Mouse (Mus musculus) forebrain, embryonic 16.5 days (tissue): Measurements from ENCODE around the gene Stap2. TPM values are rescaled to one million over a fixed set of nuclear protein-coding genes. Genes with fewer than 3 reads are reported as not detected.

Experiments used
- ATAC-seq: fragments of 200-750 bp; cut with Nextera tagmentation; 2 replicates; pipeline ENCODE4 v1.8.0; 2017; ENCODE audit warnings: mild to moderate bottlenecking, moderate library complexity
- H3K27ac ChIP-seq: fragments of 300-500 bp; sonication (generic); 2 replicates; pipeline ENCODE4 v1.5.1; 2014; ENCODE audit warnings: low read length, control low read depth
- H3K27me3 ChIP-seq: fragments of 300-500 bp; sonication (generic); replicated peaks from 2 replicates; pipeline ENCODE4 v1.6.1; 2014; ENCODE audit warnings: low read length; ENCODE audit not compliant: control insufficient read depth, insufficient read depth
- H3K36me3 ChIP-seq: fragments of 300-500 bp; sonication (generic); 2 replicates; pipeline ENCODE4 v1.6.1; 2014; ENCODE audit not compliant: control insufficient read depth, insufficient read depth
- H3K4me1 ChIP-seq: fragments of 300-500 bp; sonication (generic); replicated peaks from 2 replicates; pipeline ENCODE4 v1.6.1; 2014; ENCODE audit warnings: low read length; ENCODE audit not compliant: control insufficient read depth, insufficient read depth
- H3K4me2 ChIP-seq: fragments of 300-500 bp; sonication (generic); 2 replicates; pipeline ENCODE4 v1.6.1; 2014; ENCODE audit warnings: mild to moderate bottlenecking, low read length, control low read depth
- H3K4me3 ChIP-seq: fragments of 300-500 bp; sonication (generic); replicated peaks from 2 replicates; pipeline ENCODE4 v1.5.1; 2014; ENCODE audit warnings: mild to moderate bottlenecking, low read length, control low read depth
- H3K9ac ChIP-seq: fragments of 300-500 bp; sonication (generic); replicated peaks from 2 replicates; pipeline ENCODE4 v1.6.1; 2014; ENCODE audit warnings: low read depth, low read length, control low read depth
- H3K9me3 ChIP-seq: fragments of 300-500 bp; sonication (generic); 2 replicates; pipeline ENCODE4 v1.6.1; 2016; ENCODE audit warnings: low read length; ENCODE audit not compliant: control insufficient read depth
- WGBS: fragments of 180-500 bp; shearing (Covaris S2); extraction: QIAGEN DNeasy Blood & Tissue Kit; methylation state at CpG from one replicate; pipeline ENCODE4 v1.1.7; 2014; 5-methylcytosine and 5-hydroxymethylcytosine counted together
- polyA plus RNA-seq: library from polyadenylated mRNA; unstranded; fragments of >200 nt; fragmentation: Nextera tagmentation; extraction: Ambion mirVana; gene quantifications from 2 replicates; pipeline ENCODE4 v1.2.1, GENCODE M21; 2015

Gene Stap2
- polyA plus RNA-seq, 1 experiment from 2014 or later: 6.6 TPM

DNA sequence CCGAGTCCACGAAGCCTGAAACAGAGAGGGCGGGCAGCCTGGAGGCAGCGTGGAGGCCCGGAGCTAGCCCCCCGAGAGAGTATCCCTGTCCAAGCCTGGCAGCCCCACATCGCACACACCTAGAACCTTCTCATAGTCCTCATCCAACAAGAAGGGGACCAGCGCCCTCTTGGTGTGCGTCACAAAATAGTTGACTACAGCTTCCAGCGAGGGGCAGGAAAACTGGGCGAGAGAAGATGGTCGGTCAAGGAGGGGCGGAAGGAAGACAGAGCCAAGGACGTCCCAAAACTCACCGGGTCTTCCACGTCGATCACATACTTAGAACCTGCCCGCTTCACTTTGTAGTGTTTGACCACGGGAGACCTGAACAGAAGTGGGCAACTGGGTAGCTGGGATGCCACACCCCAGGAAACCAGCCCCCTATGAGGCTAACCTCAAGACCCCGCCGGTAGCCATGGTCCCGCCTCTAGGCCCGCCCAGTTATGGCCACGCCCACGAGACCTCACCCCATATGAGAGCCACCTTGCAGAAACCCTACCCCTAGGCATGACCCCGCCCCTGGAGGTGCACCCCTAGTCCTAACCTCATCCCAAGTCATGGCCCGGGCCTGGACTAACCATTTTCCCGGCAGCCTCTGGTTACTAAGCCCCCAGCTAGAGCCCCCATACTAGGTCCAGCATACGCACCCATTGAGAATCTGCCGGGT lies 5.4 kb downstream of the Stap2 start:
- no peaks in the 10 kb centered on the region for H3K36me3 ChIP-seq
- H3K27me3 ChIP-seq: peaks cover 9% of the 10 kb centered on the region; the same call in 1 of the 2 replicates
- H3K9me3 ChIP-seq: no peaks in the 10 kb centered on the region
- H3K4me2 ChIP-seq: no peak overlapping the region
- ATAC-seq: no peak
- H3K4me1 ChIP-seq: no peaks in the 10 kb centered on the region
- no peak overlapping the region for H3K4me3 ChIP-seq
- WGBS: 8% methylated on average over 30 of the region's 30 CpGs
- no peak overlapping the region for H3K27ac ChIP-seq
- no peak overlapping the region for H3K9ac ChIP-seq

DNA sequence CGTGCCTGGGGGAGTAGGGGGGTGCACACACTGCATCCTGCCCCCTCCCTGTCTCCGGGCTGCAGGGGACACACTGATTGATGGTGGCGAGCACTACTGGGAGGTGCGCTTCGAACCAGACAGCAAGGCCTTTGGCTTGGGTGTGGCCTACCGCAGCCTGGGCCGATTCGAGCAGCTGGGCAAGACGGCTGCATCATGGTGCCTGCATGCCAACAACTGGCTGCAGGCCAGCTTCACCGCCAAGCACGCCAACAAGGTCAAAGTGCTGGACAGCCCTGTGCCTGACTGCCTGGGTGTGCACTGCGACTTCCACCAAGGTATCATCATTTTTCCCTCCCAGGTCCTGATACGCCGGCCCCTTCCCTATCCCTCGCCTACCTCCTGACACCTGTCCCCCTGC lies 9.4 kb downstream of the Stap2 start:
- 85% methylated on average over 15 of the region's 15 CpGs for WGBS
- H3K4me3 ChIP-seq: no peak overlapping the region
- no peak for ATAC-seq

DNA sequence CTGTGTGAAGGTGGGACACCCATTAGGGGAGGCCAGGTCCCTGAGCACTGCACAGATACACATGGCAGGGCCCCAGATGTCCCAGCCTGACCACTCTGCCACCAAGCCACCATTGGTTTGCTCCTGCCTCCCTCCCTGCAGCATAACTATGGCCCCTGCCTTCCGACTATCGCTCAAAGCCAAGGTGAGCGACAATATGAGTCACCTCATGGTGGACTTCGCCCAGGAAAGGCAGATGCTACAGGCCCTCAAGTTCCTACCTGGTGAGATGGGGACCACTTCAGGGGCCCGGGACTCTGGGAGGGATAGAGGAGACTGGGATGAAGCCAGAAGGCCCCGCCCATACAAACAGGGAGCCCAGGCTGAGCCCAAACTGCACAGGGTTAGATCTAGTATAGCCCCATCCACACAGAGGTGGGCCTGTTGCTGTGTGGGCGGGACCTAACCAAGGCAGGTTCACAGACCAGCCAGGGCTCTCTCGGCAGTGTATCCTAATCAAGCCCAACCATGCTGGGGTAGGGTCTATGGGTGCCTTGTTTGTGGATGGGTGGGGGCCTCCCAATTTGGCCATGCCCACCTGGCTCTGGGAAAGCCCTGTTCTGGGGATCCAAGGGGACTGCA lies 15.0 kb downstream of the Stap2 start:
- no peak overlapping the region for H3K27ac ChIP-seq
- 0 out of 2 replicates have a peak, but pooled peaks cover 5% of the 10 kb centered on the region for H3K36me3 ChIP-seq
- H3K9ac ChIP-seq: no peak overlapping the region
- no peak overlapping the region for H3K4me2 ChIP-seq
- H3K27me3 ChIP-seq: no peaks in the 10 kb centered on the region
- 84% methylated on average over 8 of the region's 8 CpGs for WGBS
- peaks cover 18% of the 10 kb centered on the region for H3K4me1 ChIP-seq
- H3K9me3 ChIP-seq: no peaks in the 10 kb centered on the region
- ATAC-seq: no peak
- no peak overlapping the region for H3K4me3 ChIP-seq

More for the DNA sequence above, 9.4 kb downstream of the Stap2 start:
- H3K9me3 ChIP-seq: no peaks in the 10 kb centered on the region
- H3K9ac ChIP-seq: no peak overlapping the region
- no peak overlapping the region for H3K27ac ChIP-seq
- H3K27me3 ChIP-seq: peaks cover 7% of the 10 kb centered on the region; the same call in 1 of the 2 replicates
- H3K4me1 ChIP-seq: peaks cover 11% of the 10 kb centered on the region; the same call in 1 of the 2 replicates
- no peaks in the 10 kb centered on the region for H3K36me3 ChIP-seq
- H3K4me2 ChIP-seq: no peak overlapping the region

DNA sequence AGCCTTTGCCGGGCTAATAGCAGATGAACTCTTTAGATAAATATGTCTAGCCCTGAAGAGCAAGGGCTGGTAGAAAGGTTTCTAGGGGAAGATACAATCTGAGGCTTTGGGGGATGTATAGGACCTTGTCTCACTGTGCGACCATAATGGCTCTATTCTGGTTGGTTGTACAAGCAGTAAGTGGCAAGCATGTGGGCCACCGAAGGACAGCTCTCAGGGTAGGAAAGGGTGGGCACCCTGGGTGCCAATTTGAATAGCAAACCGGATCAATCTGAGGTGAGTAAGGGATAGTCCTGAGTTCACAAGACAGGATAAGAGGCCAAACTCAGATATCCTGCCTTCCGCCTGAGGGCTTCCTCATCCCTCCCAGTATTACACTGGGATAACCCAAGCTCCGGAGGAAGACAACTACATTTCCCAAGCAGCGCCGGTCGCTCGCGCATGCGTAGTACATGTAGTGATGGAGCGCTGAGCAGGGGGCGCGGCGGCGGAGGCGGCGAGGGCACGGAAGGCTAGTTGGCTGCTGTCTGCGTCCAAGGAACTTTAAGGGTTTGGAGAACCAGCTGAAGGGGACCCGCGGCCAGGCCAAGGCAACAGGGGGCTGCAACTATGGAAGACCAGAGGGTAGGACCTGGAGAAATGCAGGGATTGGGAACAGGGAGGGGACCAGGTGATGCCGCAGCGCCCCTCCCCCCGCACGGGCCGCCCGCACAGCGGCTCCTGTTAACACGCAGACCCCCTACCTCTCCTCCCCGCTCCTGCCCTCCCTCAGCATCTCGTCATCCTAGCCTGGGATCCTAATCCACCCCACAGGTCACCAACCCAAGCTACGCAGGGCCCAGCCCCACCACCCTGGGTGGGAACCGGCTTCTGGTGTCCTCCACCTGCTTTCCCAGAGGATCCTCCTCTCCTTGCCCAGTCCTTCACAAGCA lies 19.1 kb downstream of the Stap2 start, which contains the start of gene Fsd1:
Gene Fsd1 (plus strand): TSS at position 480 of the 932 bp plus-strand sequence.
- no peak within 1 kb of the TSS for H3K27ac ChIP-seq
- peak; percentile 86 for ATAC-seq
- 9% methylated on average over 30 of the region's 35 CpGs for WGBS

DNA sequence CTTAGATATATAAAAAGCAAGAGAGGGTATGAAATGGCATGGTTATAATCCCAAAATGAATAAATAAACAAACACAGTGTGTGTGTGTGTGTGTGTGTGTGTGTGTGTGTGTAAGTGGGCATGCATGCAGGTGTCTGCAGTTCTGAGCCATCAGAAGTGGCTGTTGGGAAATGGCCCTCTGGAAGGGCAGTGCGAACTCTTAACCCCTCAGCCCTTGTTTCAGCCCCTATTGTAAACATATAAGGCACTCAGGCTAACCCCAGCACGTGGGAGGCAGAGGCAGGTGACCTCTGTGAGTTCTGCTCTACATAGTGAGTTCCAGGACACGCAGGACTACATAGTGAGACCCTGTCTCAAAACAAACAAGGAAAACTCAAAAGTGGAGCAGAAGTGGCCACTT lies 28.1 kb downstream of the Stap2 start:
- Histone ChIP-seq H3K27me3 (no peaks in the 10 kb centered on the region), H3K9ac (no peak overlapping the region), H3K27ac (no peak overlapping the region), H3K4me3 (no peak overlapping the region), H3K4me1 (peaks cover 8% of the 10 kb centered on the region), H3K9me3 (no peaks in the 10 kb centered on the region), H3K36me3 (no peaks in the 10 kb centered on the region), H3K4me2 (no peak overlapping the region)
- ATAC-seq: no peak
- 60% methylated on average over 3 of the region's 3 CpGs for WGBS

More for the DNA sequence above, 19.1 kb downstream of the Stap2 start, which contains the start of gene Fsd1:
- Histone ChIP-seq H3K4me3 (peak within 1 kb of the TSS; percentile 64), H3K9me3 (no peaks in the 10 kb centered on the region), H3K9ac (peak within 1 kb of the TSS; percentile 82), H3K36me3 (0 out of 2 replicates have a peak, but pooled peaks cover 5% of the 10 kb centered on the region), H3K27me3 (no peaks in the 10 kb centered on the region), H3K4me2 (peak within 1 kb of the TSS; percentile 72), H3K4me1 (peaks cover 8% of the 10 kb centered on the region)

DNA sequence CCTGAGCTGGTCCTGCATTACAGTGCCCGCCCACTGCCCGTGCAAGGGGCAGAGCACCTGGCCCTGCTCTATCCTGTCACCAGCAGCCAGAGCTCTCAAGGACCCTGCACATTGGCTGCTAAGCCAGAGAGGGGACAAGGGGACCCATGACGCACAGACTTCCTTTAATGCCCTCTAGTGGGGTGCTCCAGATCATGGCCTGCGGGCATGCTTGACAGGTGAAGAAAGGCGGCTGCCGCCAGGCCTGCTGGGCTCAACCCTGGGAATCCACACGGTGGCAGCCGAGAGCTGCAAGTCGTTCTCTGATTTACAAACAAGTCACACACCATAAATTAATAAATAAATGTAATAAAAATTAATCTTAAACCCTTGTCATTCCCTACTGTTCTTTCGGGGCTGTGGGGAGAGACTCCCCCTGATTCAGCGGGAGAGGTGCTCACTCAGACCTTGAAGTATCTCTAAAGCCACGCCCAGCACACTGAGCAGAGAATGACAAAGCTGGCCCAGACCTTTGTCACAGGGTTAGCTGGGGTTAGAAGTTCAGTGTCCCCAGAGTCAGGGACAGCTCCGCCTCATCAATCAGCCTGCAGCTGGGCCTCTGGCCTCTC lies 29.0 kb downstream of the Stap2 start:
- no peak overlapping the region for H3K4me2 ChIP-seq
- peak overlapping the region; percentile 32; the same call in 1 of the 2 replicates for H3K9ac ChIP-seq
- ATAC-seq: peak; percentile 64
- peak overlapping the region; percentile 38 for H3K27ac ChIP-seq
- H3K27me3 ChIP-seq: no peaks in the 10 kb centered on the region
- 17% methylated on average over 13 of the region's 13 CpGs for WGBS
- H3K9me3 ChIP-seq: no peaks in the 10 kb centered on the region
- H3K4me1 ChIP-seq: peaks cover 13% of the 10 kb centered on the region
- no peaks in the 10 kb centered on the region for H3K36me3 ChIP-seq
- no peak overlapping the region for H3K4me3 ChIP-seq

DNA sequence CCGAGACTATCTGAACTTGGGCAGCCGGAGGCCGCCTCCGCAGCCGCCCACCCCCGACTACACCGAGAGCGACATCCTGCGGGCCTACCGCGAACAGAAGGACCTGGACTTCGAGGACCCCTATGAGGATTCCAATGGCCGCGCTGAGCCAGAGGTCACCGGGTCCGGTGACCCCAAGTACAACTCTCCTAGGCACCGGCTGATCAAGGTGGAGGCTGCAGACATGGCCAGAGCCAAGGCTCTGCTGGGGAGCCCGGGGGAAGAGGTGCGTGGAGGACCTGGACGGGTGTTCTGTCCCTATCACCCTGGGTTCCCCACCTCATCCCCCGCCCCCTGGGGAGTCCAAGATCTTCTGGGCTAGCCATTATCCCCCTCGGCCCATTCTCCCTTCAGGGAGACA lies 33.9 kb downstream of the Stap2 start:
- no peak for ATAC-seq
- H3K27ac ChIP-seq: no peak overlapping the region
- H3K4me3 ChIP-seq: peak overlapping the region; percentile 78
- WGBS: 24% methylated on average over 22 of the region's 22 CpGs
- H3K4me1 ChIP-seq: peaks cover 23% of the 10 kb centered on the region
- no peaks in the 10 kb centered on the region; the same call in 1 of the 2 replicates for H3K36me3 ChIP-seq
- peak overlapping the region; percentile 84 for H3K4me2 ChIP-seq
- no peaks in the 10 kb centered on the region for H3K9me3 ChIP-seq
- H3K9ac ChIP-seq: peak overlapping the region; percentile 95
- H3K27me3 ChIP-seq: no peaks in the 10 kb centered on the region

DNA sequence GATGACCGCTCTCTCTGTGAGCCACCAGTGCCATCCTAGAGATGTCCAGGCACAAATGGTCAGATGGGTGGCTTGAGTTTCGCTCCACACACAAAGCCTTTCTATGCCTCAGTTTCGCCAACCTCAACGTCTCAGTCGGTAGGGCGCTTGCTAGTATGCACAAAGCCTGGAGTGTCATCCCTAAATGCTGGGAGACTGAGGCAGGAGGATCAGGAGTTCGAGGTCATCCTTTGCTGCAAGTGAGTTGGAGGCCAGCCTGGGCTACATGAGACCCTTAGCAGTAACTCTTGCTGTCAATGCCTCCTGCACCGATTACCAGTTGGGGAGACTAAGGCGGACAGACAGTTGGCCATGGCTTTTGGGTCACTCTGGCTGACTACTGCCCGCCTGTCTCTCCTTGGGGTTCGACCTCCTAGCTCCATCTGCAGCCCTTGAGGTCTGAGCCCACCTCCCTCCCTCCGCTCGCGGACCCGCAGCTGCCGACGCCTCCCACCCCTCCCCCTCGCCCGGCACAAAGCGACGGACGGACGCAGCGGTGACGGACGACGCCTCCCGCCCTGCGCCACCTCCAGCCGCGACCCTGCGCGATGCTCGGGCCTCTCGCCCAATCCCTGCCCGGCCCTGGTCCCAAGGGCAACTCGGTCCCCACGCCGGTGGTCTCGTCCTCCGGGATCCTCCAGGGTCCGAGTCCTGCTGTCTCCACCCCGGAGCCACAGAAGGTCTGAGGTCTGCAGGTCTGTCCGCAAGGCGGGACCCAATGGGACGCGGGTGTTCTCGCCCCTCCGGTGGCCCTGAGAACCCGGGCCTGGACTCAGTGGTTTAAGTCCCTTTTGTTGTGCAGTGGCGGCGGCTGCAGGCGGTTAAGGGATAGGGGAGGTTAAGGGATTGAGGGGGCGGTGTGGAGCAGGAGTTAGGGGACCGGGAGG lies 35.2 kb downstream of the Stap2 start, which contains the start of gene Shd:
Gene Shd (plus strand): TSS at position 502 of the 926 bp plus-strand sequence.
- 7% methylated on average over 54 of the region's 55 CpGs for WGBS
- Histone ChIP-seq H3K4me1 (peaks cover 18% of the 10 kb centered on the region), H3K27me3 (no peaks in the 10 kb centered on the region), H3K9me3 (no peaks in the 10 kb centered on the region), H3K4me3 (peak within 1 kb of the TSS; percentile 78), H3K36me3 (no peaks in the 10 kb centered on the region; the same call in 1 of the 2 replicates), H3K27ac (peak within 1 kb of the TSS; percentile 59), H3K9ac (peak within 1 kb of the TSS; percentile 95), H3K4me2 (peak within 1 kb of the TSS; percentile 84)
- peak; percentile 58 for ATAC-seq
